Mouse (Mus musculus): ENCODE data around the gene Cyp1a1. TPM values are rescaled to one million over a fixed set of nuclear protein-coding genes. Genes with fewer than 3 reads are reported as not detected.

The Cyp1a1 gene
- polyA plus RNA-seq (2016; fragmentation: Nextera tagmentation; extraction: Ambion mirVana), result 0.16 and 0.19 TPM in 2 replicates

DNA sequence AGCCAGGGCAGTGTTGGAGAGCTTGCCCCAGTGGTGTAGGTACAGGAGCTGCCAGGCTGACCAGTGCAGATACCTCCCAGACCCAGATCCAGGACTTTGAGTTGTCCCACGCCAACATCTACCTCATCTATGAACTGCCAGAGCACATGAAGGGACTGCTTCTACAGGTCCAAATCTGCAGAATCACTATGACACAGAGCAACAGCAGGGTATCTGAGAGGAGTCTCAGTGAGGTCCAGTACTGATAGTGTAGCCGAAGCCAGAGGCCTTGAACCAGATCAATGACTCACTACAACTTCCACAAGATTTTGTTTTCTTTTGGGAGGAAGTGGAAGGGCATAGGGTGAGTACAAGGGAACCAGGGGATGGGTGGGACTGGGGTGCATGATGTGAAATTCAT is at the start of gene Cyp1a1:
Gene Cyp1a1 (plus strand): TSS at position 178 of the 400 bp plus-strand sequence.
- Histone ChIP-seq H3K4me1 (peaks cover 14% of the 10 kb centered on the region; the same call in 1 of the 2 replicates), H3K4me2 (no peak within 1 kb of the TSS), H3K27me3 (replicated peaks) (peaks cover 17% of the 10 kb centered on the region), H3K27ac (no peak within 1 kb of the TSS), H3K9me3 (replicated peaks) (no peaks in the 10 kb centered on the region), H3K36me3 (no peaks in the 10 kb centered on the region), H3K9ac (no peak within 1 kb of the TSS), H3K4me3 (no peak within 1 kb of the TSS)
- ATAC-seq, result peak; percentile 76
- WGBS (ENCODE audit: insufficient replicate concordance), result 64% methylated on average over 2 of the region's 2 CpGs

DNA sequence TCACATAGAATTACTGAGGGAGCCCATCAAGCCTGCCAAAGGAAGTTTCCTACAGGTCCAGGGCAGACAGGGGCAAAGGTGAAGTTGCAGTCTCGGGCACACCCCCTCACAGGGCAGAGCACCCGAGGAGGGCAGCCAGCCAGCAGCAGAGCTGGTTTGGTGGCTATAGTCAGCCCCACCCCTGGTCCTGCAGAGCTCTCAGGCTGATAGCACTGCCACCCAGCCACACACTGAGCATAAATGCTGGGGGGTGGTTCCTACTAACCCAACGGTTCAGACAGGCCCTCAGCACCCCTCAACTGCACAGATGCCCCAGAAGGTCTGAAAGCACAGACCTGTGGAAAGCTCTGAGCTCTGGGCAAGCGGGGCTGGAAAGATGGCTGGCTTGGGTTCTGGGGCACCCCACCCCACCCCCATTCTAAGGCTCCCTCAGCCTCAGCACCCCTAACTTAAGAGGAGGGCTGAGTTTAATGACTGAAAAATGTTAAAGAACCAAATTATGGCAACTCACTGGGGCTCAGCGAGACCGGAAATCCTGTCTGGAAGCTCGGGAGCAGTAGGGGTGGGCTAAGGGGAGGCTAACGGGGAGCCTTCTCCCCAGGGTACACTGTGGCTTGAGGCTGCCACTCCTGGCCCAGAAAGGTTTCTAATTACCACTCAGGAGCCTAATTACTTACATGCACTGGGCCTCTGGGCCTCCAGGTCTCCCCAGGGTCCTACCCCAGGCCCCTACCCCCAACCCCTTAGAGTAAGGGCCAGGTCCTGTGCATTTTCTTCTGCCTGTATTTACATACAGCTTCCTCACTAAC is 48.9 kb upstream of the Cyp1a1 start:
- Histone ChIP-seq H3K4me3 (peak overlapping the region; percentile 14), H3K4me1 (peaks cover 91% of the 10 kb centered on the region), H3K4me2 (peak overlapping the region; percentile 70), H3K9ac (peak overlapping the region; percentile 63), H3K9me3 (replicated peaks) (no peaks in the 10 kb centered on the region), H3K27me3 (replicated peaks) (no peaks in the 10 kb centered on the region), H3K27ac (peak overlapping the region; percentile 96), H3K36me3 (peaks cover 30% of the 10 kb centered on the region)
- ATAC-seq, result peak; percentile 87
- WGBS (ENCODE audit: insufficient replicate concordance), result 23% methylated on average over 8 of the region's 8 CpGs

DNA sequence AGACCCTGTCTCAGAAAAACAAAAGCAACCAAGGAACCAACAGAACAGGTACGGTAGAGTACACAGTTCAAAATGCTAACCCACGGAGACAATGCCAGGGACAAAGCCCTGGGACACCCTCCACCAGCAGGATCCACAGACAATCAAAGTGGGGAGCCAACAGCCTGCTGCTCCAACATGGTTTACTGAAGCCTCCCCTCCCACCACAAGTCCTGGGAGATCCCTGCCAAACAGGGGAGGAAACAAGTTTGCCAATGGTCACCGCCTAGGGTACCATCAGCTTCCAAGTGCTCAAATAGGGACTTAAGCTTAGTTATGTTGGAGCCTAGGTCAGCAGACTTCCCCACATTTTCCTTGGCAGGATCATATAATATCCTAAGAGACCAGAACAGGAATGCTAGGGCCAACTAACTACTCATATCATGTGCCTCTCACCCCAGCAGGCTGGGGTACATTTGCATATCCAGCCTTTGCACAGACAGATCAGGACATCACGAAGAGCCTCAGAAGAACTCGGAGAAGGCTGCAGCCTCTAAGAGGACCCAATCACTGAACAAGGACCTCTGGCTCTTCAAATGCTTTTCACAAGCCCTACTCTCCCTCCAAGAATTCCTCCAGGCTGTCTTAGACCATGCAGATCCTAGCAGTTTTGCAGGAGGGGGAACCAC is 47.9 kb upstream of the Cyp1a1 start:
- WGBS (ENCODE audit: insufficient replicate concordance), result 45% methylated on average over 5 of the region's 5 CpGs
- H3K27ac ChIP-seq, result peak overlapping the region; percentile 96
- H3K9ac ChIP-seq, result peak overlapping the region; percentile 63
- peaks cover 91% of the 10 kb centered on the region for H3K4me1 ChIP-seq
- peak overlapping the region; percentile 70 for H3K4me2 ChIP-seq
- peak overlapping the region; percentile 42 for H3K4me3 ChIP-seq
- peaks cover 21% of the 10 kb centered on the region for H3K36me3 ChIP-seq
- ATAC-seq, result no peak
- no peaks in the 10 kb centered on the region for H3K9me3 ChIP-seq (replicated peaks)
- H3K27me3 ChIP-seq (replicated peaks), result no peaks in the 10 kb centered on the region

DNA sequence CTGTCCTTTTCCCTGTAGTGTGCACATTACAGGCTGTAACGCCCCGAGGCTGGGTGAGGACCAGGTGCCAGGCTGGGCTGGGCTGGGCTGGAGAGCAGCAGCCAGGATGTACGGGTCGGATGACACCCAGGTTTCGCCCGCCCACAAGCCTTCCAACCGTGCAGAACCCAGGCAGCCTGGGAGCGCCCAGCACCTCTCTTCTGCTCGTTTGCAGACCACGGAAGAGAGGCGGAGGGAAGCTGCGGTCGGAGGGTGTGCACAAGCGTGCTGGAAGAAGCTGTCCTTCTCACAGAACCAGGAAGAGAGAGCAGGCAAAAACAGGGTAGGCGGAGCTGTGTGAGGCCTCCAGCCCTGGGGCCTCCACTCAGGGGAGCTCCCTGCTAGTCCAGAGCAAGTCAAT is 47.3 kb upstream of the Cyp1a1 start:
- peak overlapping the region; percentile 96 for H3K27ac ChIP-seq
- peak; percentile 42 for ATAC-seq

DNA sequence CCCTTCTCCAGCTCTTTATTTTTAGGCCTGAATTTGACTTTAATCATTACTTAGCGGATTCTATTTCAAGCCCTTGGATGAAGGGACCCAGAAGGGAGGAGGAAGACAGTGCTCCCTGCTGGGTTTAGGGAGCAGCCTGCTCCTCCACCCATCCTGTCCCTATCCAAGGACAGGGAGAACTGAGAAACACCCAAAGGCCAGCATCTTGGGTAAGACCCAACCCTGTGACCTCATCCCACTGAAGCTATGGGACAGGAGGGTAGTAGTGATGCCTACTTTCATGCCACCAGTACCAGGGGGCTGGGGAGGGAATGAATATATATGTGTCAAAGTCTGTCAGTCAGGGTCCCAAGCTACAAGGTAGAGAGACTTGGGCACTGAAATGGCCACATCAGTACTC is 46.7 kb upstream of the Cyp1a1 start:
- Histone ChIP-seq H3K4me2 (peak overlapping the region; percentile 70), H3K27ac (peak overlapping the region; percentile 96), H3K4me1 (peaks cover 92% of the 10 kb centered on the region), H3K36me3 (peaks cover 21% of the 10 kb centered on the region), H3K9ac (peak overlapping the region; percentile 63), H3K27me3 (replicated peaks) (no peaks in the 10 kb centered on the region), H3K4me3 (peak overlapping the region; percentile 42; the same call in 1 of the 2 replicates), H3K9me3 (replicated peaks) (no peaks in the 10 kb centered on the region)
- no peak for ATAC-seq
- 81% methylated on average over 1 of the region's 1 CpGs for WGBS (ENCODE audit: insufficient replicate concordance)

More for the DNA sequence above, 47.3 kb upstream of the Cyp1a1 start:
- peaks cover 21% of the 10 kb centered on the region for H3K36me3 ChIP-seq
- H3K4me3 ChIP-seq, result peak overlapping the region; percentile 42
- H3K9me3 ChIP-seq (replicated peaks), result no peaks in the 10 kb centered on the region
- H3K4me2 ChIP-seq, result peak overlapping the region; percentile 70
- peak overlapping the region; percentile 63 for H3K9ac ChIP-seq
- H3K27me3 ChIP-seq (replicated peaks), result no peaks in the 10 kb centered on the region
- H3K4me1 ChIP-seq, result peaks cover 89% of the 10 kb centered on the region
- 7% methylated on average over 15 of the region's 15 CpGs for WGBS (ENCODE audit: insufficient replicate concordance)

DNA sequence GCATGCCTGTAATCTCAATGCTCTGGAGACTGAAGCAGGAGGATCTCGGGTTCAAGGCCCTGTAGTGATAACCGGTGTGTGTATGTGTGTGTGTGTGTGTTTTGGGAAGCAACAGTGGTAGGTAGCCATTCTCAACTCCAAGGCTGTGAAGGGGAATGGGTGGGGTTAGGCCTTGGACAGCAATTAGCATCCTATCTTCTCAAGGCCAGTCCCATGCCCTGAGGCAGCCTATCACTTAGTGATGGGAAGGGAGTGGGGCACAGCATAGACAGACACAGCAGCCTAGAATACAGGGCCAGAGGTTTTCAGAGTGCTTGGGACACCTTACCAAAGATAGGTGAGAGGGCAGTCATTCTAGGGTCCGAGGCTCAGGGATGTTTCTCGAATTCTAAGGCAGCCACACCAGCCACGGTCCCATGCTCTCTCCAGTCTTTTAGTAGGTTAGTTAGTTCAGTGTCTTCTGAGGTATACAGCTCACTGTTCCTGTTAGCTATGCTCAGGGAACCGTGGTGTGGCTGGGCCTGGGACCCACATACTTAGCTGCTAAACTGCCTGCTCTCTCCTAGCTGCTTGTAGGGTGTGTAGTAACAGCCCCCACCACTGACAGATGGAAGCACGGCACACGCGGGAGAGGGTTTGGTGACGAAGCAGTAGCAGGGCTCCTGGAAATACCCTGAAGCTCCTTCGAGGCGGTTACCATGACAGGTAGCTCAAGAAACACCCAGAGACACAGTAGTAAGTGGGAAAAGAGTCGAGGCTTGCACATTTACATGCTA is 45.8 kb upstream of the Cyp1a1 start:
- H3K4me1 ChIP-seq, result peaks cover 95% of the 10 kb centered on the region
- H3K9me3 ChIP-seq (replicated peaks), result no peaks in the 10 kb centered on the region
- peaks cover 19% of the 10 kb centered on the region for H3K36me3 ChIP-seq
- peak overlapping the region; percentile 96 for H3K27ac ChIP-seq
- 67% methylated on average over 13 of the region's 13 CpGs for WGBS (ENCODE audit: insufficient replicate concordance)
- no peak overlapping the region for H3K4me3 ChIP-seq
- peak overlapping the region; percentile 98; the same call in 1 of the 2 replicates for H3K9ac ChIP-seq
- H3K27me3 ChIP-seq (replicated peaks), result no peaks in the 10 kb centered on the region
- H3K4me2 ChIP-seq, result peak overlapping the region; percentile 83
- ATAC-seq, result no peak

DNA sequence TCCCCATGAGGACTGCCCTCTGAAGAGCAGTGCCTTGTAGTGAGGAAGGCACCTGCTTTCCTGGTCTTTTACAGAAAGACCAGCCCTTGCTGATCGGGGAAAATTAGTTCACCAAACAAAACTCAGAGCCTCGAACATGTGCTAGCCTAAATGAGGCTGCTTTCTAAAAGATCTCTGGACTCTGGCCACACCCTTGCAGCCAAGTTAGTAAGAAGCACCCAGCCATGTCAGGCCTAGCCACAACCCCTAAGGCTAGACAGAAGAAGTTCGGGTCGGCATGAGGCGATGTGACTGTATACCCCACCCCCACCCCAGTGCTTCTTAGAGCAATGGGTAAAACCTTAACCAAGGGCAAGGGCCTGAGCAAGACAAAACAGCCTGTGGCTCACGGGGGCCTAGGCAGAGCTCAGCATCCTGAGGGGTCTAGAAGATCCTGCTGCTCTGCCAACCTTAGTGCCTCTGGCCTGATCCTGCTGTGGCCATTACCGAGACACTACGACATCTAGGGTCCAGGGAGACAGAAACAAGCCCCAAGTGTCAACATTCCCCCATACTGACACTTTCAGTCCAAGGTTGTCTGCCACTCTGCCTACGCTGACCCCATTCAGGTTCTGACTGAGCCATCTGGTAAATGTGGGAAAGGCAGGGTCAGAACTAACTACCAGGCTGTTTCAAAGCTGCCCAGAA is 44.4 kb upstream of the Cyp1a1 start:
- peak overlapping the region; percentile 92 for H3K4me3 ChIP-seq
- peaks cover 16% of the 10 kb centered on the region for H3K36me3 ChIP-seq
- H3K4me1 ChIP-seq, result peaks cover 95% of the 10 kb centered on the region
- WGBS (ENCODE audit: insufficient replicate concordance), result 19% methylated on average over 9 of the region's 9 CpGs
- no peaks in the 10 kb centered on the region for H3K9me3 ChIP-seq (replicated peaks)
- no peak for ATAC-seq
- peak overlapping the region; percentile 83 for H3K4me2 ChIP-seq
- peak overlapping the region; percentile 98 for H3K9ac ChIP-seq
- H3K27ac ChIP-seq, result peak overlapping the region; percentile 96
- no peaks in the 10 kb centered on the region for H3K27me3 ChIP-seq (replicated peaks)

DNA sequence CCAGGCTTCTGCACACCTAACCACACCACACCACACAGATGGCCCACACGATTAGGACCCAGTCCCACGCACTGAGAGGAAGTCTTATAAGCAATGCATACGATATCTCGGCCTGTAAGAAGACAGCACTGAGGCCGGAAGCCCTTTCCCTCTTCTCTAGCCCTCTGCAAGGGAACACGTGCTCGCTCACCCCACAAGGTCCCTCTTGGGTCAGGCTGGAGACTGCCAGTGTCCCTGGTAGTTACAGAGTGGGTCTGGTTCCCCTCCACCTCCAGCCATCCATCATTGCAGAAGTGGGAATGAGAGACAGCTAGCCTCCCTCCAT is 43.9 kb upstream of the Cyp1a1 start:
- peak overlapping the region; percentile 96 for H3K27ac ChIP-seq
- peak overlapping the region; percentile 98 for H3K9ac ChIP-seq
- H3K4me2 ChIP-seq, result peak overlapping the region; percentile 83
- no peaks in the 10 kb centered on the region for H3K27me3 ChIP-seq (replicated peaks)
- peaks cover 93% of the 10 kb centered on the region for H3K4me1 ChIP-seq
- WGBS (ENCODE audit: insufficient replicate concordance), result 7% methylated on average over 7 of the region's 7 CpGs
- peaks cover 16% of the 10 kb centered on the region for H3K36me3 ChIP-seq
- peak overlapping the region; percentile 92 for H3K4me3 ChIP-seq
- ATAC-seq, result peak; percentile 38; the same call in 1 of the 2 replicates
- H3K9me3 ChIP-seq (replicated peaks), result no peaks in the 10 kb centered on the region

DNA sequence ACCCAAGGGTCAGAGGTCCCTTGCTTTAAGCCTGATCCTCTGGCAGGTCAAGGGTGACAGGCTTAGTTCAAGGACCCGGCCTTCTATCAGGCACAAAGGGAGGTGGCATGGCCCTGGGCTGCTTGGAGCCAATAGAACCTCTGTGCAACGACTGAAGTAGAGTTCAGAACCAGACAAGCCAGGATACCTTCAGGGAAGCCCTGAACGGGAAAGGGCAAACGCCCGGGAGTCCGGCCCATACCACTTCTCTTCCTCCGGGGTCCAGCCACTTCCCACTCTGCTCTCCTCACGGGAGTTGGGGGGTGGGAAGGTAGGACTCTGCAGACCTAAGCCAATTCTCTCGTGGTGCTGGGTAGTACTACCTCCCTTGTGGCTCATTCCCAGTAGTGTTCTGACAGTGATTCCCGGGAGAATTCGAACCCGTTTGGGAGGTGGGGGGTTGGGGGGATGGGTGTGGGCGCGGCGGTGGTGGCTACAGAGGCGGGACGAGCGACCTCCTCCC is 43.2 kb upstream of the Cyp1a1 start:
- H3K4me2 ChIP-seq, result peak overlapping the region; percentile 83
- H3K4me3 ChIP-seq, result peak overlapping the region; percentile 92
- peaks cover 89% of the 10 kb centered on the region for H3K4me1 ChIP-seq
- WGBS (ENCODE audit: insufficient replicate concordance), result under 1% methylated on average over 18 of the region's 18 CpGs
- no peaks in the 10 kb centered on the region for H3K27me3 ChIP-seq (replicated peaks)
- no peak for ATAC-seq
- H3K9ac ChIP-seq, result peak overlapping the region; percentile 98
- peaks cover 16% of the 10 kb centered on the region for H3K36me3 ChIP-seq
- H3K27ac ChIP-seq, result peak overlapping the region; percentile 96
- H3K9me3 ChIP-seq (replicated peaks), result no peaks in the 10 kb centered on the region

DNA sequence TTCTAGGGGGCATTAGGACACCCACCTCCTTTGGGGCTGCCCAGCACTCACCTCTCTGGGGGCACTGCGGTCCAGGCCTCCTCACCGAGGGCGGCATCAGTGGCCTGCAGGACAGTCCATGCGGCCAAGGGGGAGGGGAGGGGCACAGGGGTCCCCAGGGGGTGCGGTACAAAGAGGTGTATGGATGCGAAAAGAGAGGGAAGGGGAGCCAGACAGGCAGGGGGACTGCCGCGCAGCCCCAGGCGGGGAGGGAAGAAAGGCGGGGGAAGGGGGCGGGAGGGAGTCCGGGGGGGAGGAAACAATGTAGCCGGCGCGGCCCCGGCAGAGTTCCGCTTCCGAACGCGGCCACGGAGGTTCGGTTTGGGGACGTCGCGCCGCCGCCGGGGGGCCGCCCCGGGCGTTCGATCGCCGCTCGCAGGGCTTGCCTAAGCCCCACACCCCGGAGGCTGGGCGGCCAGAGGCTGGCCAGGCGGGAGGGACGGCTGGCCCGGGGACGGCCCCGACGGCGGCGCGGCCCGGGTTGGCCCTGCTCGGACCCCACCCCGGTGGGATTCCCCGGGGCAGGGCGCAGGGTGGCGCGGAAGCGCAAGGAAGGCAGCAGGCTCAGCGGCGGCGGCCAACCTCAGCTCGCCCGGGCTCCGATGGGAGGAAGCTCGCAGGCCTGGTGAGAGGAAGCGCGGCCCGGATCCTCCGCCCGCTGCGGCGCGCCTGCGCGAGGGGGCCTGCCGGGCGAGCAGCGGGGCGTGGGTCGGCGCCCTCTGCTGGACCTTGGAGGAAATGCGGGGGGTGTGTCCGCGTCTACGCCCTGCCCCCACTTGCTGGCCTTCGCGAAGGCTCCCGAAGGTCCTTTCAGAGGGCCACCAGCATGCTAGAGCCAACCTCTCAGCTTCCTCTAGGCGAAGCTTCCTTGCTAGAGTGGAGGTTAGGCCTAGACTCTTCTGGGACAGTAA is 42.5 kb upstream of the Cyp1a1 start:
- Histone ChIP-seq H3K36me3 (peaks cover 16% of the 10 kb centered on the region), H3K27me3 (replicated peaks) (no peaks in the 10 kb centered on the region), H3K9me3 (replicated peaks) (no peaks in the 10 kb centered on the region), H3K9ac (peak overlapping the region; percentile 98), H3K27ac (peak overlapping the region; percentile 96), H3K4me3 (peak overlapping the region; percentile 92), H3K4me1 (peaks cover 84% of the 10 kb centered on the region), H3K4me2 (peak overlapping the region; percentile 83)
- under 1% methylated on average over 58 of the region's 85 CpGs for WGBS (ENCODE audit: insufficient replicate concordance)
- ATAC-seq, result peak; percentile 80

Measured in liver, embryonic 12.5 days (tissue).